Mouse (Mus musculus) hindbrain, postnatal 0 days (tissue): ENCODE results near the gene Cdh13. TPM values are rescaled to one million over a fixed set of nuclear protein-coding genes. Genes with fewer than 3 reads are reported as not detected.
A peak's percentile ranks its signal among the peaks of the same experiment; 100 is the strongest.

Experiments used
- ATAC-seq: fragments of 200-750 bp; cut with Nextera tagmentation; 2 replicates; pipeline ENCODE4 v1.8.0; 2017; ENCODE audit warnings: mild to moderate bottlenecking, moderate TSS enrichment, moderate library complexity
- DNase-seq: peaks from one replicate; pipeline ENCODE4 v3.0.0-alpha.2; 2015; ENCODE audit warnings: low spot score
- H3K27ac ChIP-seq: fragments of 300-500 bp; sonication (generic); 2 replicates; pipeline ENCODE4 v1.5.1; 2014; ENCODE audit warnings: mild to moderate bottlenecking
- H3K27me3 ChIP-seq: fragments of 300-500 bp; sonication (generic); 2 replicates; pipeline ENCODE4 v1.6.1; 2014; ENCODE audit warnings: low read length, mixed read lengths; ENCODE audit not compliant: insufficient read depth
- H3K36me3 ChIP-seq: fragments of 300-500 bp; sonication (generic); 2 replicates; pipeline ENCODE4 v1.6.1; 2014; ENCODE audit warnings: low read length, mixed read lengths; ENCODE audit not compliant: insufficient read depth
- H3K4me1 ChIP-seq: fragments of 300-500 bp; sonication (generic); 2 replicates; pipeline ENCODE4 v1.6.1; 2014; ENCODE audit warnings: antibody characterized with exemption, low read length, mixed read lengths; ENCODE audit not compliant: insufficient read depth
- H3K4me2 ChIP-seq: fragments of 300-500 bp; sonication (generic); 2 replicates; pipeline ENCODE4 v1.6.1; 2014; ENCODE audit warnings: low read depth, mild to moderate bottlenecking, low read length, moderate library complexity, mixed read lengths
- H3K4me3 ChIP-seq: fragments of 300-500 bp; sonication (generic); 2 replicates; pipeline ENCODE4 v1.5.1; 2014; ENCODE audit warnings: low read length
- H3K9ac ChIP-seq: fragments of 300-500 bp; sonication (generic); replicated peaks from 2 replicates; pipeline ENCODE4 v1.6.1; 2014; ENCODE audit warnings: mild to moderate bottlenecking, low read length, moderate library complexity, mixed read lengths
- H3K9me3 ChIP-seq: fragments of 300-500 bp; sonication (generic); 2 replicates; pipeline ENCODE4 v1.6.1; 2016; ENCODE audit warnings: low read length, mixed read lengths
- CTCF ChIP-seq: IDR thresholded peaks from 2 replicates; pipeline ENCODE4 v1.5.1; 2016; ENCODE audit warnings: antibody characterized with exemption, control low read depth, low read depth
- WGBS: fragments of 180-500 bp; shearing (Covaris S2); extraction: QIAGEN DNeasy Blood & Tissue Kit; methylation state at CpG from one replicate; pipeline ENCODE4 v1.1.7; 2014; 5-methylcytosine and 5-hydroxymethylcytosine counted together
- polyA plus RNA-seq: library from polyadenylated mRNA; unstranded; fragments of >200 nt; fragmentation: Nextera tagmentation; extraction: Ambion mirVana; gene quantifications from 2 replicates; pipeline ENCODE4 v1.2.1, GENCODE M21; 2015
- total RNA-seq: library from RNA; depleted of rRNA; stranded (reverse); fragments of >200 nt; gene quantifications from 2 replicates; pipeline ENCODE4 v1.2.3, GENCODE M21; 2014

Cdh13 gene
- total and polyA plus RNA-seq, 2 experiments from 2014 or later, result 137 to 141 TPM

GRCm38 (mm10) chr8:119109655-119110054 lies 826.1 kb downstream of the Cdh13 start:
- DNase-seq, result no peak
- Histone ChIP-seq H3K4me1 (no peaks in the 10 kb centered on the region), H3K27ac (no peak overlapping the region), H3K4me3 (no peak overlapping the region), H3K36me3 (no peaks in the 10 kb centered on the region), H3K9ac (no peak overlapping the region), H3K4me2 (no peak overlapping the region), H3K27me3 (no peaks in the 10 kb centered on the region), H3K9me3 (no peaks in the 10 kb centered on the region)
- WGBS, result 76% methylated on average over 7 of the region's 7 CpGs
- ATAC-seq, result no peak
- no peak for TF ChIP-seq CTCF

- WGBS, result 73% methylated on average over 3 of the region's 3 CpGs
- H3K4me3 ChIP-seq, result no peak overlapping the region
- no peak for ATAC-seq
Measured at GRCm38 (mm10) chr8:119112861-119113260, 829.3 kb downstream of the Cdh13 start.

GRCm38 (mm10) chr8:119121236-119121635 lies 837.7 kb downstream of the Cdh13 start:
- no peaks in the 10 kb centered on the region for H3K36me3 ChIP-seq
- no peak for ATAC-seq
- 77% methylated on average over 13 of the region's 13 CpGs for WGBS
- H3K4me3 ChIP-seq, result no peak overlapping the region
- H3K4me2 ChIP-seq, result no peak overlapping the region
- no peak overlapping the region for H3K9ac ChIP-seq
- no peaks in the 10 kb centered on the region for H3K27me3 ChIP-seq
- no peak for TF ChIP-seq CTCF
- DNase-seq, result no peak
- H3K9me3 ChIP-seq, result no peaks in the 10 kb centered on the region
- H3K4me1 ChIP-seq, result no peaks in the 10 kb centered on the region
- H3K27ac ChIP-seq, result no peak overlapping the region

More at GRCm38 (mm10) chr8:119112861-119113260, 829.3 kb downstream of the Cdh13 start:
- Histone ChIP-seq H3K27ac (no peak overlapping the region), H3K4me2 (no peak overlapping the region), H3K9me3 (no peaks in the 10 kb centered on the region), H3K4me1 (no peaks in the 10 kb centered on the region), H3K27me3 (no peaks in the 10 kb centered on the region), H3K36me3 (no peaks in the 10 kb centered on the region), H3K9ac (no peak overlapping the region)
- no peak for DNase-seq
- no peak for TF ChIP-seq CTCF

GRCm38 (mm10) chr8:119127841-119128240 lies 844.3 kb downstream of the Cdh13 start:
- WGBS, result 37% methylated on average over 8 of the region's 8 CpGs
- no peaks in the 10 kb centered on the region for H3K9me3 ChIP-seq
- no peak overlapping the region for H3K27ac ChIP-seq

GRCm38 (mm10) chr8:119128266-119128665 lies 844.7 kb downstream of the Cdh13 start:
- DNase-seq (no peak), ATAC-seq (no peak)
- Histone ChIP-seq H3K4me3 (no peak overlapping the region), H3K9ac (no peak overlapping the region), H3K36me3 (no peaks in the 10 kb centered on the region), H3K4me1 (no peaks in the 10 kb centered on the region), H3K4me2 (no peak overlapping the region), H3K27me3 (no peaks in the 10 kb centered on the region), H3K27ac (no peak overlapping the region), H3K9me3 (no peaks in the 10 kb centered on the region)
- 66% methylated on average over 3 of the region's 3 CpGs for WGBS
- TF ChIP-seq CTCF, result no peak; the same call in 1 of the 2 replicates

More at GRCm38 (mm10) chr8:119127841-119128240, 844.3 kb downstream of the Cdh13 start:
- Histone ChIP-seq H3K36me3 (no peaks in the 10 kb centered on the region), H3K27me3 (no peaks in the 10 kb centered on the region), H3K4me3 (no peak overlapping the region), H3K4me2 (no peak overlapping the region), H3K9ac (no peak overlapping the region), H3K4me1 (no peaks in the 10 kb centered on the region)
- DNase-seq (peak; percentile 24), ATAC-seq (no peak)
- no peak for TF ChIP-seq CTCF

GRCm38 (mm10) chr8:119156454-119156921 lies 873.0 kb downstream of the Cdh13 start:
- no peak overlapping the region for H3K27ac ChIP-seq
- H3K4me3 ChIP-seq, result no peak overlapping the region
- no peaks in the 10 kb centered on the region for H3K36me3 ChIP-seq
- 41% methylated on average over 6 of the region's 6 CpGs for WGBS
- H3K9ac ChIP-seq, result no peak overlapping the region
- TF ChIP-seq CTCF, result no peak
- ATAC-seq, result peak; percentile 40
- no peak overlapping the region for H3K4me2 ChIP-seq
- no peaks in the 10 kb centered on the region for H3K9me3 ChIP-seq
- DNase-seq, result peak; percentile 65
- H3K4me1 ChIP-seq, result 0 out of 2 replicates have a peak, but pooled peaks cover 6% of the 10 kb centered on the region
- no peaks in the 10 kb centered on the region for H3K27me3 ChIP-seq

GRCm38 (mm10) chr8:119158628-119159027 lies 875.1 kb downstream of the Cdh13 start:
- H3K4me3 ChIP-seq, result no peak overlapping the region
- H3K36me3 ChIP-seq, result no peaks in the 10 kb centered on the region
- ATAC-seq (peak; percentile 38; the same call in 1 of the 2 replicates), DNase-seq (peak; percentile 48)
- WGBS, result 32% methylated on average over 5 of the region's 5 CpGs
- H3K9me3 ChIP-seq, result no peaks in the 10 kb centered on the region
- H3K27ac ChIP-seq, result no peak overlapping the region
- TF ChIP-seq CTCF, result no peak
- no peak overlapping the region for H3K9ac ChIP-seq
- H3K4me1 ChIP-seq, result 0 out of 2 replicates have a peak, but pooled peaks cover 6% of the 10 kb centered on the region
- H3K27me3 ChIP-seq, result no peaks in the 10 kb centered on the region
- no peak overlapping the region for H3K4me2 ChIP-seq
